Mouse (Mus musculus) C2C12 (cell line): ENCODE data around the gene Crocc.

ENCODE experiments used
- CTCF ChIP-seq: IDR thresholded peaks from one replicate; pipeline ENCODE4 v1.5.1; 2011; ENCODE audit not compliant: control insufficient read depth, insufficient read depth, insufficient read length
- FOSL1 ChIP-seq: IDR thresholded peaks from one replicate; pipeline ENCODE4 v1.8.0; 2011; ENCODE audit warnings: mild to moderate bottlenecking, low read length; ENCODE audit not compliant: poor library complexity, insufficient read depth, severe bottlenecking
- MAX ChIP-seq: IDR thresholded peaks from one replicate; pipeline ENCODE4 v1.6.1; 2011; ENCODE audit warnings: mild to moderate bottlenecking, control low read depth
- MYOD1 ChIP-seq: IDR thresholded peaks from one replicate; pipeline ENCODE4 v1.6.1; 2011; ENCODE audit warnings: low read depth; ENCODE audit not compliant: control insufficient read depth, insufficient read length
- USF1 ChIP-seq: IDR thresholded peaks from one replicate; pipeline ENCODE4 v1.6.1; 2011; ENCODE audit warnings: low read depth, mild to moderate bottlenecking, control low read depth, moderate library complexity

DNA sequence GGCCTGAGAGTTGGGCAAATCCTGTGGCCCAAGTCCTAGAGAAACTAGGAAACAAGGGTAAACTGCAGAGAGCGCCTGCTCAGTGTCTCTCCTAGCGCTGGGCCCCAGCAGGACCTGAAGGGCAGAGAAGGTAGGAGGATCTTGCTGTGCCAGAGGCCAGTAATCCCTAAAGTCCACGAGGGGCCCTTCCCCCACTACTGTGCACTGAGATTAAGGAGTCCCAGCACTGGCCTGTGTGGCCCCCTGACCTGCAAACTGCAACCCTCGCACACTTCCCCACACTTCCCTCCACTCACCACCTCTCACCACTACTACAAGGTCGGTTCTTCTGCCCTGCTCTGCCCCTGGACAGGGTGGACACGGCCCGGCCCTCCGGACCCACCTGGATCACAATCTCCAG is 7.2 kb downstream of the Crocc start:
- TF ChIP-seq CTCF, result no peak
- no peak for TF ChIP-seq MAX
- no peak for TF ChIP-seq MYOD1
- no peak for TF ChIP-seq FOSL1
- no peak for TF ChIP-seq USF1
